Mouse (Mus musculus) cerebellum, adult 9-10 months (tissue): Measurements from ENCODE around the gene Riiad1.

Experiments
- DNase-seq: peaks from one replicate; pipeline ENCODE4 v3.0.0; 2022

The Riiad1 gene

DNA sequence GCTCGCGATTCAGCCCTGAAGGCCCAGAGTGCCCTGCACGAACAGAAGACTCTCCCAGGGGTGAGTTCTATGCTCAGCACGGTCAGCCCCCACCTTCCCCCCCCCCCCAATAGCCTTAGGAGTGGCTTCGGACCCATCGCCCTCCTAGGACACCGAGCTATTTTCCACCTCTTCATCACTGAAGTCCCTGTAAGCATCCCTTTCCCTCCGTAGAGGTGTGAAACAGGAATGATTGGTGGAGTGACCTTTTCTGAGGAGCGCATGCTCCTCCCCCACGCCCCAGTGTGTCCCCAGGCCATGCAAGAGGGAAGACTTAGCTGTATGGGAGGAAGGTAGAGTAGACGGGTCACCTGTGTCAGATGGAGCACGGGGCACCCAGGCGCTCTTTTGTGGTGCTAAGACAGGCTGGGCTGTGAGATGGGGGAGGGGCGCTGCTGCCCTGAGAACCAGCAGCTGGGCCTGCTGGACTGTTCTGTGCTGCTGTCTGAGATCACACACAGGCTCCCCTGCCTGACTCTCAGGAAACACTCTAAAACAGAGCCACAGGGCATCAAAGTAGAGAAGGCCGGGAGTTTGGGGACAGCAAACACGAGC is at the start of gene Riiad1:
Riiad1 (minus strand) TSS at position 51 of the 594 bp plus-strand sequence.
- peak; percentile 26 for DNase-seq

DNA sequence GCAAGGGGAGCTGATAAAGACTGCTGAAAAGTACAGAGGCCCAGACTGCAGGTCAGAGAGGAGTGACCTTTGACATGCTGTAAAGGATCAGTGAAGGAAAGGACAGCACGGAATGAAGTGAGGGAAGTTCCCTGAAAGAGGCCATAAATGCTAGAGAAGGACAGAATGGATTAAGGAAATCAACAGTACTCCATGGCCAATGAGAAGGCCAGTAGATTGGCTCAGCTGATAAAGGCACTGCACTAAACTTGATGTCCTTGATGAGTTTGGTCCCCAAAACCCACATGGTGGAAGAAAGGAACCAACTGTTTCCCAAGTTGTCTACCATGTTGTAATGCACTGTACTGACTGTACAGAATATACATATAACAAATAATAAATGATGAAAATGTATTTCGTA is 46.6 kb upstream of the Riiad1 start:
- DNase-seq: no peak

DNA sequence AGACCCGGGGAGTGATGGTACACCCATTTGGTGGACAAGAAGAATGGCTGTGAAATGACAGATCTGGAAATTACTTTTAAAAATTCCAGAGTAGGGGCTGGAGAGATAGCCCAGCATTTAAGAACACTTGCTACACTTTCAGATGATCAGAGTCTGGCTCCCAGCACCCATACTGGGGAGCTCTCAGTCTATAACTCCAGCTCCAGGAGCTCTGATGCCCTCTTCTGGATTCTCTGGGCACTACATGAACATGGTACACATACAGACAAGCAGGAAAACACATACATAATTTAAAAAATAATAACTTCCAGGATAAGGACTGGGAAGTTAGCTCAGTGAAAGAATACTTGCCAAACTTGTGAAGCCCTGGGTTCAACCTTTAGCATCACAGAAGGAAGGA is 26.5 kb upstream of the Riiad1 start:
- no peak for DNase-seq

DNA sequence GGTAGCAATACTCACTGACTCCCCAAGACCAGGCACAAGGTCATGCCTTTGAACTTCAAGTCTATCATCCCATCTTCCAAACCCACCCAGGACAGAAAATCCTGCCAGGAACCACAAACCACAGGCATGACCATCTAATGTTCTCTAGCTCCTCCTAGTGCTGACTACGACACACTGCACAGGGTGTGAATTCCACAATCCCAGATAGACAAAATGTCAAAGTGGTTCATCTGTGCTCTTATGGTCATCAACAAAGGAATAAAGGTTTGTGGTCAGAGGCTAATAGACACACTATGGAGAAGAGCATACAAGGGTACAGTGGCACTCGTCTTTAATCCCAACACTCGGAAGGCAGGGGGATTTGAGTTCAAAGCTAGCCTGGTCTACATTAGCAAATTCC is 22.1 kb upstream of the Riiad1 start:
- peak; percentile 60 for DNase-seq

DNA sequence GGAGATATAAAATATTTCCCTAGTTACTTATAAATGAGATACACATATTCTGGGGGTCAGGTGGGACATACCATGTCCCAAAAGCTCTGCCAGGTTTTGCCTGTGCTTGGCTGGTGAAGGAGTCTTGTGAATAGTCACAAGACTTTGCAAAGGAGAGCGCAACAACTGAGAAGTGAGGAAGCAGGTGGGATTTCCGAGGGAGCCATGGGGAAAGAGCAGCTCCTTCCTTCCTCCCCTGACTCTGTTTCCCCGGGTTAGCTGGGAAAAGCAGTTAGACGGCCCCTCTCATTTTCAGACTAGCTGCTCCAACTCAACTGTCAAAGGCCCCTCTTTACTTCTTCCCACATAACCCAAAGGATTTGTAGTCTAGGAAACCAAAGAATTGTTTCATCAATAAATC is 17.0 kb upstream of the Riiad1 start:
- DNase-seq: no peak

DNA sequence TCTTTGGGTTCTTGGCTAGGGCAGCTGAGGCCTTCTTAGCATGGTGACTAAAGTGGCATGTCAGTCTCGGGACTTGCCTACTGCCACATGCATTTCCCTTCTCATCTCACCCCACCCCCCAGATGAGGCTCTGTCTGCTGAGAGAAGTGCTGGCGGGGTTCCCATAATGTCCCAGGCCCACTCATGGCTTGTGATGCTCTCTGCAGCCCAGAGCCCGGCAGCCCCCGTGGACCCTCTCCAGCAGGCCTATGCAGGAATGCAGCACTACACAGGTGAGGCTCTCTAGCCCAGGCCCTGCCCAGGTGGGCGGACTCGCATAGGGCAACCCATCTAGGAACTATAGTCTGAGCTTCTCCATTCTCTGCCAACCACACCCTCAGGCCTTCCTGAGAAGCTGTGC is 7.4 kb upstream of the Riiad1 start:
- no peak for DNase-seq

DNA sequence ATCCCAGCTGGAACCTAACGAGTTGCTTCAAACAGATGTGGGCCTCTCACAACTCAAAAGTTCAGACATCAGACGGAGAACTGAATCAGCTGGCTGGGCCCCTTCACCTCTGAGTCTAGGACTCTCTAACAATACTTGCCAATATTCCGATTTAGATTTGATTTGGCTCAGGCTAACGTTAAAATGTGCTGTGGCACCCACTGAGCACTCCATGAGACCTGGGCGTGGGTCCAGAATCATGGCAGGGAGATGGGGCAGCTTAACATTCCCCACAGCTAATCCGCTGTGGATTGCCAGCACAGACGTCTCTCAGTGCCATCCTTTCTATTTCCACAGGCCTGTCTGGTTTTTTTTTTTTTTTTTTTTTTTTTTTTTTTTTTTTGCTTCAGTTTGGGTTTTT is 5.8 kb upstream of the Riiad1 start:
- DNase-seq: no peak

DNA sequence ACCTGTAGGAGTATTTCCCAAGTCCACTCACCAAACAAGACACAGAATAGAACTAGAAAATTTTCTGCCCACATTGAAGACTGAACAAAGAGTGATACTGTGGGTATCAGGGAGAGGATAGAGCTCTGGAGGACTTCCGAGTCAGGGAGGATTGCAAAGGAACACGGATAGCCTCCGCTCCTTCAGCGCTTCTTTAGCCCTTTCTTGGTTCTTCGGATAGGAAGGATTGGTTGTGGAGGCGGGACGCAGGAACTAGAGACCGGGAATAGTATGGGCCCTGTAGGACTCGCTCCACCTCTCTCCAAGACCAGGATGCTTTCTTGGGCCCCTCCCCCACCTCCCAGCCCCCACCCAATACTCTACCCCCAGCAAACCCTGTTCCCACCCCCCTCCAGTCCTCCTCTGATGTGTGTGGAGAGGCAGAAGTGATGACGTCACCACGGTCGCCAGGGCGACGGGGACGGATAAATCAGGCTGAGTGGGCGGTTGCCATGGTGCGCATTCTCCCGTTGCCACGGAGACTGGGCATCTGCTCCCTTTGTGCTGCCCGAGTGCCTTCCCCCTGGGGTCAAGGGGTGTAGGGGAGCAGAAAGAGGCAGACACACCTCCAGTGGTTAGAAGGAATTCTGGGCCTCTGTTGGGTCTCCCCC is 3.8 kb upstream of the Riiad1 start:
- DNase-seq: peak; percentile 77

DNA sequence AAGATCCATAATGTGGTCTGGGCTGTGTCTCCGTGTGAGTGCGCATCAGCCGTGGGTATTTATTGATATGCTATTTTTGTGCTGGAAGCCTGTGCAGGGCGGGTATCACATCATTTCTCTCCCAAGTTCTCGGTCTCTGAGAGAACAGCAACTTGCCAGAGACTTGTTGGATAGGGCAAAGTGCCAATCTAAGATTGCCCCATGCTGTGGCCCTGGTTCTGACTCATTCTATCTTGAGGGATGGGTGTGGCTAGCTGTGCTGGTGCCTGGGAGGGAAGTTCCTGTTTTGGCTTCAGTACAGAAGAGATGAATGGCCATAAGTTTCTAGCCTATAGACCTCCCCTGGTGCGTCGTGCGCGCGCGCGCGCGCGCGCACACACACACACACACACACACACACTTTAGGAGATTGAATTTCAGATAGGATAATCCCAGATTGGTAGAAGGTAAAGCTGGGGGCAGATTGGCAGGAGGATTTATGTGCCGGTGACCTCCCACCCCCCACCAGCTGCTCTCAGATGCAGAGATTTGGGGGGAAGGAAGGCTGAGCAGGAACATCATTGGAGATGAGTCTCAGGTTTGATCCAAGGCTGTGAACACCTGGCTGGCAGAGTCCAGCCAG is 2.7 kb upstream of the Riiad1 start:
- DNase-seq: peak; percentile 52

DNA sequence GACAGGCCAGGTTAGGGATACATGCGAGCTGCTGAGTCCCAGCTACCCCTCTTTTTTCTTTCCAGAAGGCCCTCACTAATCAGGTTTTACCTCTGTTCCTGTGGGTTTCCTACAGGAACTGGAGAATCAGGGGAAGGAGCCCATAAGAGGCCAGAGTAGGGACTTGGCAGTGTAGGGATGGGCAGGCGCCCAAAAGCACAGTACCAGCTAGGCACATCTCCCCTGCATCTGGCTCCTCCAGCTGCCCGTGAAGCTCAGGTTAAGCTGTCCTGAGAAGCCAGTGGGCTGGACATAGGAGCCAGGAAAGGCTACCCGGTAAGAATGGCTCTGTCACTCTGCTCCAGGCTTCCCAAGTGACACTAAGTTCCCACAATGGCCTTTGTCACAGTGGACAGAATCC is 1.3 kb upstream of the Riiad1 start:
- no peak for DNase-seq

DNA sequence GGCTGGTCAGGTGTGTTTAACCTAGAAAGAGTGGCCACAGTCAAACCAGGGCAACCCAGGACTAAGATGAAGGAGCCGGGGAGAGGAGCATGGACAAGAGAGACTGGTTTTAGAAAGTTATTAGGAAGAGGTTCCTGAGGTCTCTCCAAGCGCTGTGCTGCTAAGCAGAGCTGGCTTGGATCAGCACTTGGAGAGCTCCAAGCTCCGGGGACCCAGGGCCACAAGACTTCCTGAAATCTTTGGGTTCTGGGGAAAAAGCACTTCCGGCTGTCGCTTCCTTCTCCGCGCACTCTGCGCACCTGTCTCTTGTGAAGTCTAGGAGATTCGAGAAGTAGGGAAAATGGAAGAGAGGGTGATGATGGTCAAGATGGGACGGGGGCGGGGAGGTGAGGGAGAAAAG is 577 bp downstream of the Riiad1 start:
- DNase-seq: no peak

DNA sequence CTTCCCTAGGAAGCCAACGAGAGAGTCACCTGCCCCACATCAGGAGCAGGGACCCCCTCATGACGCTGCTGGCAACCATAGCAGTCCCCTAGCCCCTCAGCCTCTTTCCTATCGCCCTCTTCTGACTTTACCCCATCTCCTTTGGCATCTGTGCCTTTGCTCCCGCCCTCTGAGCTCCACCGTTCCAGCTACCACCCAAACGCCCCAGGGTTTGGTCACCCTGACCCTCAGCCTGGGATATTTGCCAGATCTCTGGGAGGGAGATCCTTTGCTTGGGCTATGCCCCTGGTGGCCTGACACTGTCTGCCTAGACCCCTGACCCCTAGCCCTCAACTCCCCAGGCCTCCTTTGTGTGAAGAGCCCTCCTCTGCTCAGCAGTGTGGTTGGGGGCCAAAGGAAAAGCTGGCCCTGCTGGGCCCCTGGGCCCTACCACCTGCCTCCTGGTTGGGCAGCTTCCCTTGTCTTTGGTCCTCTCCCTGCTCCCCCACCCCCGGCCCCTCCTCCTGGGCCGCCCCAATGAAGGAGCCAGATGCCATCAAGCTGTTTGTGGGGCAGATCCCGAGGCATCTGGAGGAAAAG is 1.5 kb downstream of the Riiad1 start:
- peak; percentile 63 for DNase-seq

DNA sequence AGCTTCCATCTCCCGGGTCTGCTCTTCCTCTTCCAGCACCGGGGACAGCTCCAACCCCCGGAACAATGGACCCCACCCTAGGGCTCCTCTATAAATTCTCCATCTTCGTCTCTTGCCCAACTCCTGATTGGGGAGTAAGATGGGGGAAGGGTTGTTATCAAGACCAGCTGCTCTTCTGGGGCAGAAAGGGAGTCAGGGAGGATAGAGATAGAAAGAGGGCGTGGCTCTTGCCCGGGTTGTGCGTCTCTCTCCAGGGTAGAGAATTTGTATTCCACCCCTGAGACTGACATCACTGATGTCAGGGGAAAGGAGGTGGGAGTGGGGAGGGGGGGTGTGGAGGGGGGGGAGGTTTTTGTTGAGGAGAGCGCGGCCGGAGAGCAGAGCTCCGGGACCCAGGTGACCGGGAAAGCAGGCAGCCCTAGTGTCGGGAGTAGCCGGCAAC is 2.1 kb downstream of the Riiad1 start, which contains the start of gene Celf3:
Celf3 (plus strand) TSS at position 315 of the 442 bp plus-strand sequence.
- peak; percentile 91 for DNase-seq

DNA sequence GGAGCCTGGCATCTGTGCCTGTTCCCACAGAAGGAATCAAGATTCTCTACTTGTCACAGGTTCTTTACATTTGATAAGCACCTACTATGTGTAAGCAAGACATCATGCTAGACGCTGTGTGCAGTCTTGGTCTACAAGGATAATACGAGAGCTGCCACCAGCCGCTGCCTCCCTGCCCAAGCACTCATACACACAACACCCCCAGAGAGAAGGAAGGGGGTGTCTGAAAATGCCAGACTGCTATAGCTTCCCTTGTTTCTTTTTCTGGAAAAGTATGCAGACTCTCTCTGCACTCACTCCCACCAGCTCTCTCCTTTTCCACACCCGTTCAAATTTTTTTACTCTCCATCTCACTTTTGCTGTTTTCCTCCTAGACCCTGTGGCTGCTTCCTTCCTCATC is 2.7 kb downstream of the Riiad1 start:
- peak; percentile 56 for DNase-seq

DNA sequence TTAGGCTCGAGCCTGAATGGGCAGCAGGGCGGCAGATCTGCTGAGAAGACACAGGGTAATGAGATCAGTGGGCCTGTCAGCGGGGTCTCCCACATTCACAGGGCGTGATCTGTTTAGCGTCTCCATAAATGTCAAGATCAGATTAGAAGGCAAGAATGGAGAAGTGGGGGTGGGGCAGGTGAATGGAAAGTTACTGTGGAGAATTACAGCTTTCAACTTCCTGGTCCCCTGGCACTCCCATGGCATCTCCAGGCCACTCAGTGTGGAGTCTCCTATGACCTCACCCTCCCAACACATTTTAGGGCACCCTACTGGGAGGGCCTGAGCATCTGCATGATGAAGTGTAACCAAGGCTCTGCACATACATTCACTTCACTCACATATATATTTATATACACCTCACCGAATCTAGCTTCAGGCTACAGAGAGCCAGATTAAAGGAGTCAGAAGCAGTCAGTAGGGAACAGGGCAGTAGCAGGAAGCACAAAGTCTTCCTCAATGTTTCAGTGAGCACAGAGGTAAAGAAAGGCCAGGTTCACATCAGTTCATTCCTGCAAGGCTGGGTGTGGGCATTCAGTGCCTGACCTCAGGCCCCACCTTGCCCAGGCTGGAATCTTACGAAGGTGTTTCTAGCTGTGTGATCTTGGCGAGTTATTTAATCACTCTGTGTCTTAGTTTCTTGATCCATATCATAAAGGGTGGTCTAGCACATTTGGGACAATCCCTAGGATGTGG is 3.7 kb downstream of the Riiad1 start:
- DNase-seq: peak; percentile 36

DNA sequence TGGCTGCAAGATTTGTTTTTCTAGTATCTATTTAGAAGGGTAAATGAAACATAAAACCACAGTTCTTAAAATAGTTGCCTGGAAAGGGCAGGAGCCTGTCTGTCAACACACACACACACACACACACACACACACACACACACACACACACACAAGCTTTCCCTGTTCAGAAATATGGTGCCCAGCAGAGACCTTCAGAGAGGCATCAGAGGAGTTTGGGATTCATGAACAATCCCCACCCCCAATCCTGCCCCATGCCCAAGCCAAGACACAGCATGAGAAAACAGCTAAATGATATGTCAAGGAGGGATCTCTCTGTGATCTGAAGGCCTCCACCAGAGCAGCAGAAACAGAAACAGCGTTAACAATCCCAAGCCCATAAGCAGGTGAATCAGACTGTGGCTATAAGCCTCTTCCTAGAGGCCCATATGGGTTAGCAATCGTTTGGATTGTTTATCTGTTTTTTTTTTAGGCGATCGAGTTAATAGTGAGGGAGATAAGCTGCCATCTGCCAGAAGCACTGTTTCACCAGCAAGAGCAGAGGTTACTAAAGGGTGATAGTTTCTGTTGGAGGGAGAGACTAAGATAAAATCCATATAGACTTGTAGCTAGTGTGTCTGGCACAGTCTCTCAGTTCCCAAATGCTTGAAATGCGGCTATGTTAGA is 6.4 kb downstream of the Riiad1 start:
- DNase-seq: no peak

DNA sequence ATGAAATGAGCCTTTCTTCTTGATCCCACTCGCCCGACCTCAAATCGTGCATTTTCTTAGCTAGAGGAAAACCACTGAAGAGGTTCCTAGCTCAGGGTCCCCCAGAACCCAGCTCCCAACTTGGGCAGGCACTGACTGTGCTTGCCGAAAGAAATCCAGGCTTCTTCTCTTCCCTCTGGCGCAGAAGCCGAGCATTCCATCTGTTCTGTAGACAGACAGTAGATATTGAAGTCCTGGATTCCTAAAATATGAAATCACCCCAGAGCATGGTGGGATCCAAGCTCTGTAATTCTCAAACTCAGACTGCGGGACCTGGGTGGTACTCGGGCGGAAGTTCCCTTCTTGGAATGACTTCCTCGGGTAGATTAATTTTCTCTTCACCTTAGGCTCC is 7.0 kb downstream of the Riiad1 start:
- no peak for DNase-seq

DNA sequence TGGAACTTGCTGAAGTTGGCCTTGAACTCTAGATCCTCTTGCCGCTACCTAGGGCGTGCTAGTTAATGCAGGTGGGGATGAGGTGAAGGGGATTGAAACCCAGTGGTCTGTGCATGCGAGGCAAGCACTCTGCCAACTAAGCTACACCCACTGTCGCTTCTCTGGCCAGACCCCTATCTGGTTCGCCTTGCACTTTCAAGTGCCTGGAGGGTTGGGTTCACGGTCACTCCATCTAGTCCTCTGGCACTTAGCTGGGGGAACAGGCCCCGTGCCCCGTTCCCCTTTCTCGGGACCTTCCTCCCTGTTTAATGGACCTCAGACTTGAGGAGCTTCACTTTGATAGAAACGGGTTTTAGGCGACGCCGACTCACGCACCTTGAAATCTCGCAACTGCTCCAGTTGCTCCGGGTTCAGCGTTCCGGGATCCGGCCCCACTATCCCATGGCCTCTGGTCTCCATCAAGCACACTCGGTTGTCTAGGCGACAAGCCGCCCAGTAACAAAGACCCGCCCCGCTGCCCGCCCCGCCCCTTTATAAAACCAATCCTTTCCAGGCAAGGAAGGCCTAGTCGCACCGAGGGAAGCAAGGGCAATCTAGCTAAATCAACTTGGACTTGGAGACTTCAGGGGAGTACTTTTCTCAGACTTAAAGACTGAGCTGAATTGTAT is 7.6 kb downstream of the Riiad1 start:
- no peak for DNase-seq

DNA sequence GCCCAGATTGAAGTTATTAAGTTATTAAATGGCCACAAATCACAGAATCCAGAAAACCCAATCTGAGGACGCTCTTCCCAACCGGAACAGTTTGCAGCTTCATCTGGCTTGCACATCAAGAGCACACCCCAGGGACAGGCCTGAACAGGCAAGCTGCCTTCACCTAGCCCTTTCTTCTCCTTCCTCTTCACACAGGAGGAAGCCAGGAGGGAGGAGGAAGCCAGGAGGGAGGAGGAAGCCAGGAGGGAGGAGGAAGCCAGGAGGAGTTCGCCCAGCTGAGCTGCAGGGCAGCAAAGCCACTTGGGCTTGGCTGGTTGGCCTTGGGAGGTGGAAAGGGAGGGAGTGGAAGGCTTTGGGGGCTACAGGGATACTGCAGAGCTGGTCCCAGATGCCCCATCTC is 11.2 kb downstream of the Riiad1 start:
- no peak for DNase-seq

DNA sequence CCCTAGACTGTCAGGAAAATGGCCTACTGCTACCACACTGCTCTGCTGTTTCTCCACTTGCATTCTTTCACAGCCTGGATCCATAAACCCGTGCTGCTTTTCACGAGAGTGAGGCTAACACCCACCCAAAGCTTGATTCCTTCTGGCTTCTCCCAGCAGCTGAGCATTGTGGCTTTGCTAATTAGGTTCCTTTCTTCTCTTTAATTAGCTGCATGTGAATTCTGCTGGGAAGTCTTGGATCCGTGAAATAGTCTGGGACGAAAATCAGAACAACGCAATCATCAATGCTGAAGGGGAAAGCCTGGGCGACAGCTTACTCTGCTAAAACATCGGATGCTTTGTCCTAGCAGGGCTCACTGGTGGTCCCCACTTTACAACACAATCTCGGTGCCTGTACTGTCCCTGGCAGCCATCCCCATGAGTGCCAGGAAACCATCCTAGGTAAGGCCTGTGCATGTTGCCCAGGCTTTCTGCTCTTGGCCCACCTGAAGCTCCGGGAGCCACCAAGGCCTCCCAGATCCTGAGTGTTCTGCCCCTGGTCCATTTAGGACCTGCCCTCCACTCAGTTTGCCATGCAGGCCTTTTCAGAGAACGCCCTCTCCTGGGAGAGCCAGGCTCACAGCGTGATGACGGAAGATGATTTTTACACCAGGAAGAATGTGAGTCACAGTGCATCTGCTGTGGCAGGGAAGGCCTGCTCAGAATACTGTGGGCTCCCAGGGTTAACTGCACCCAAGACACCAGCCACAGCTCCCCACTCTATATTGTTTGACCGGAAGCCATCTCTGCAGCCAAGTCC is 14.3 kb downstream of the Riiad1 start:
- DNase-seq: no peak

DNA sequence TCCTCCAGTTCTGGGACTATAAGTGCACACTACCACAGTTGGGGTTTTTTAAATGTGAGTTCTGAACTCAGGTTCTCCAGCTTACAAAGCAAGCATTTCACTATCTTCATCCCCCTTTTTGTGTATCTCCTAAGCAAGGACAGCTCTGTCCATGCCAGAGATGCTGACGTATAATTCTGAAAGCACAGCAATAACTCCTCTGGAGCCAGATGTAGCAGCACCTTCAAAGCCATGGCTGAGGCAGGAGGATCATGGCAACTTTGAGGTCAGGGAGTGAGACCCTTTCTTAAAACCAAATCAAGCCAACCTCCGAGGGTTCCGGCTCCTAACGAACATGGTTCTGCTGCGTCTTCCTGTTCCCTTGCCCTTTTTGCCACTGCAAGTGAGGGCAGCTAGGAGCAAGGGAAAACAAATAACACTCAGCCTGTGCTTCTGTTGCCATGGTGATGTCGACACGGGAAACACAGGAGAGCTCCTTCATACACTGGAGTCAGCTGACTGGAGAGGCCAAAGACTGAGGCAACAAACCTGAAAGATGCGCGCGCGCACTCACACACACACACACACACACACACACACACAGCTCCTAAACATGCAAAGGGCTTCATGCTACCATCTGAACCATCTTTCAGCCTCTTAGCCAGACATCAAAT is 16.1 kb downstream of the Riiad1 start:
- no peak for DNase-seq
